ENCODE assay signal across 18 mouse cellular contexts in the genomic region with DNA sequence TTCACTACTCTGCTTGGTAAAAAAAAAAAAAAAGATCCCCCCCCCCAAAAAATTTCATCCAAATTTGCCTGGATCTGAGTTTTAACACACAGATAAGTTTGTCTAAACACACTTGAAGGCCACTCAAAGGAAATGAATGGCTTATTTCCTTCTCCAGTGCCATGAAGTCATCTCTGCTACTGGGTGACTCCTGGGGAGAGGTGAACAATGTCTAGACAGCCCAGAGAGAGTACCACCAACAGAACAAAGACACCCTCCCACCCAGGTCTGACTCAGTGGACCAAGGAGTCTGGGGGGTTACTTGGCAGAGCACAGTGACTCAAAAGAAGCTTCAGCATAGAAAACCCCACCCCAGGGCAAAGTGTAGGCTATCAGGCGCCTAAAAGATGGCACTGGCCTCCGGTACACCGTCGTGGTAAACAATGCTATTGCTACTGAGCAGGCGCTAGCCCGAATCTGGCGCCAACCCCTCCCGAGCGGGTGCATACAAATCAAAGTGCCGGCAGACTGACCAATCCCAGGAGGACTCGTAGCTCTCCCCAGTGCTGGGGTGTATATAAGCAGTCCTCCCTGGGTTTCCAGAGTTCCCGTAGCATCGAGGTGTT. TPM values are rescaled to one million over a fixed set of nuclear protein-coding genes. Genes with fewer than 3 reads are reported as not detected.
DNase-seq lines count a peak whose midpoint lies in the region.
"Had no signal": no experiment of that assay in that cellular context is flagged by ENCODE, and none has a peak within 500 bp of the region (broad histone marks: within the 10 kb centered on the region; RNA-seq: fewer than 3 reads in every experiment).

No protein-coding gene starts in this region.

- peak; percentile 0 for DNase-seq in embryo, embryonic 10.5 days (ENCODE audit: low spot score)
- DNase-seq in gastrocnemius, postnatal 25 days: peak; percentile 2
- peak; percentile 80 for DNase-seq in heart, adult 11 months
- peak; percentile 1 for DNase-seq in kidney, adult 11 months
- DNase-seq in kidney, adult 9 months: peak; percentile 1
- peak; percentile 1 for DNase-seq in thymus, postnatal 0 days (ENCODE audit: low spot score)

RNA-seq across cellular contexts. Expression of a gene that starts 9.6 kb away (rescaled TPM):
- total RNA-seq in gastrocnemius, postnatal 25 days (2021): not detected
- polyA plus RNA-seq in thymus, postnatal 0 days (2015; fragmentation: Nextera tagmentation; extraction: Ambion mirVana): not detected in 2 replicates
- total RNA-seq: adrenal gland, postnatal 14 days; forebrain, postnatal 0 days had no signal
- polyA plus RNA-seq: cerebellum, adult 2 months; cortical plate, adult 2 months; embryonic facial prominence, embryonic 13.5 days; embryonic facial prominence, embryonic 15.5 days; erythroblast, embryonic 14.5 days; forebrain, embryonic 13.5 days; forebrain, embryonic 15.5 days; forebrain, postnatal 0 days; G1E had no signal

RNA-seq across cellular contexts. Expression of a gene that starts 46.0 kb away (rescaled TPM):
- total RNA-seq in gastrocnemius, postnatal 25 days (2021): not detected
- 0.48 and 0.60 TPM in 2 replicates for polyA plus RNA-seq in thymus, postnatal 0 days (2015; fragmentation: Nextera tagmentation; extraction: Ambion mirVana)
- total RNA-seq: forebrain, postnatal 0 days had no signal
- polyA plus RNA-seq: embryonic facial prominence, embryonic 11.5 days; embryonic facial prominence, embryonic 13.5 days; embryonic facial prominence, embryonic 15.5 days; erythroblast, embryonic 14.5 days; forebrain, embryonic 11.5 days; forebrain, embryonic 13.5 days; forebrain, embryonic 15.5 days; forebrain, postnatal 0 days had no signal

Comparison
In these comparisons a context has a peak if more than half of its experiments do, and no peak if none do; other contexts are left out.
1. Peak in every context shown above with its lines: DNase-seq.
2. DNase-seq: peak in every context shown above with its lines; median percentile 80 in heart, adult 11 months; 2 in gastrocnemius, postnatal 25 days; 1 in kidney, adult 11 months; 1 in kidney, adult 9 months; 1 in thymus, postnatal 0 days; 0 in embryo, embryonic 10.5 days.